Mouse (Mus musculus) right cerebral cortex, postnatal 14 days (tissue): Measurements from ENCODE around the gene Klk4.

ENCODE experiments used
- DNase-seq: peaks from one replicate; pipeline ENCODE4 v3.0.0; 2022

Klk4 gene

GRCm38 (mm10) chr7:43880912-43881311, at the start of gene Klk4:
Gene Klk4 (plus strand): TSS chr7:43881160.
- DNase-seq = no peak

DNA sequence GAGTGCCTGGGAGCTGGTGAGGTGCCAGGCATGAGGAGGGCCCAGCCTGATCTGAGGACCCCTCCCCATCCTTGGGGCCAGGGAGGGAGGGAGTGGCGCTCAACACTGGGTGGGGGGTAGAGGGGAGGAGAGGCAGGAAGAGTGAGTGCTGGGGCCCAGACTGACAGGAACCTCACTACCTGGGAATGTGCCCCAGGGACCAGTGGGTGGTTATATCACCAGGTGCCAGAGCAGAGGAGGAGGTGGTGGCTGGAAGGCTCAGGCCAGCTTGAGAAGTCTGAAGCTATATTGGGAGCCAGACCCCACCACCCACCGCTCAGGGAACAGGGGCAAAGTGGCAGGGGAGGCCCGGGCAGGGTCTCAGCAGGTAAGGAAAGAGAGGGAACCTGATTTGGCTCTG, 39.3 kb upstream of the Klk4 start, which contains the start of gene Klk5:
Gene Klk5 (plus strand): TSS at position 271 of the 400 bp plus-strand sequence.
- no peak for DNase-seq

DNA sequence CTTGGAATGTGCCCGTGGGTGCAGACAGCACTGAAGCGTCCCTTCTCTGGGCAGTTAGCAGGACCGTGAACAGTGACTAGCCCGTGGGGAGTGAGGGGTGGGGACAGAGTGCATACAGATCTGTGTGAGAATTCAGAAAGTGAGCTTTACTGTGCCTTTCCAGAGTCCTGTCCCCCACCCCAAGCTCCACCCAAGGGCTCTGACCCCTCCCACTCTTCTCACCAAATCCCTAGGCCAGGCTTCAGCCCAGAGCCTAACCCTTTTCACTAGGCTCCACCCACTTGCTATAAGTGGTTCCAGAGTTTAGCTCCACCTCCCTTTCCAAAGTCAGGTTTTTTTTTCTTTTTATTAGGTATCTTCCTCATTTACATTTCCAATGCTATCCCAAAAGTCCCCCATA, 37.2 kb upstream of the Klk4 start:
- no peak for DNase-seq

- no peak for DNase-seq
Measured at GRCm38 (mm10) chr7:43851616-43852015, 29.3 kb upstream of the Klk4 start.

DNA sequence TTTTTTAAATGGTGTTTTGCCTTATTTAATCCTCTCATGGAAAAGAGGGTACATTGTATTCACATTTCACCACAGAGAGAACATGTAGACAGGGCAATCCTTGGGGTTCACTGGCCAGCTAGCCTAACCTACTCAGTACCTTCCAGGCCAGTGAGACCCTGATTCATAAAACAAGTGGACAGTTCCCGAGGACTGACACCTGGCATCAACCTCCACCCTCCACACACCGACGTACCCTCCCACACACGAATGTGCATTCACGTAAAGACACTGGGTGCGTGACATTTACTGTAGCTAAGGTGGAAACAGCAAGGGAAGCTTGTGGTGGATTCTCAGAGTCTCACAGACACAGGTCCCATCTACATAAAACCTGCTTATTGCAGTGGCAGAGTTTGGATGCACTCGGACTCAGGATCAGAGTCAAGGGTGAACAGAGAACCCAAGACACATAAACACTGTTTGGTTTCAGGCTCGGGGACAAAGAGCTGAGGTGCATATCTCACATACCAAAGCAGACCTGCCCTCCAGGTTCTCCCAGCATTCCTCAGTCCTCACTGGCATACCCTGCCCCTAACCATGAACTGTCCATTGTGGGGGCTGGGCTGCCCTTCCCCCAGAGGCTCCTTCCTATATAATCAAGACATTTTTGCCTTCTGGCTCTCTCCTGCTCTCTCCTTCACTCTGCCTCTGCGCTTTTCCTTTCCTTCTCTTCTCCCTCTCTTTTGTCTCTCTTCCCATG, 26.1 kb upstream of the Klk4 start:
- no peak for DNase-seq

DNA sequence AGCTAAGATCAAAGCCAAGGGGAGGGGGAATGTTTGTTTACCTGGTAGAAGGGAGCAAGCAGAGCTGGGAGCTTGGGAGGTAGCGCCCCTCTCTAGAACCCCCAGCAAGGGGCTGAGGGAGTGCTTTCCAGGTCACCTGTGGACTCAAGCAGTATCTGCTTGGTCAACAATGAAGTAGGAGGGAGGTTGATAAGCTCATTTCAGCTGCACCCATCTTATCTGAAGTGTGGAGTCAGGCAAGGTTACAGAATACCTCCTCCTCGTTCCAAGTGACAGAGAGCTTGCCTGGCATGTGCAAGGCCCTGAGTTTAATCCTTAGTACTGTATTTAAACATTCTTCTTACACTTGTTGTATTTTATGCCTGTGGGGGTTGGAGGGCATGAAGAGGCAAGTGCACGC, 25.3 kb upstream of the Klk4 start:
- DNase-seq = no peak

DNA sequence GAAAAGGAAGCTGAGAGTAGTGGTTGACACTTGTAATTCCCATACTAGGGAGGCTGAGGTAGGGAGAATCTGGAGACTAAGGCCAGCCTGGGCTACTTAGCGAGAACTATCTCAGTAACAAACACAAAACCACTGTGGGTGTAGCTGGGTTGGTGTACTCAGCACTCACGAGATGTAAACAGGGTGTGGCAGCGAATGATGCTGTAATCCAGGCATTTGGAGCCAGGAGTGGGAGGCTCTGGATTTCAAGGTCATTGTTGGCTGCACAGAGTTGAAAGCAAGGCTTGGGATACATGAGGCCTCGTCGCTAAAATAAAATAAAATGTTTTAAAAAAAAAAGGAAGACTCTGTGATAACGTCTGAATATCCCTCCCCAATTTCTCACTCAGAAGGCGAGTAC, 24.7 kb upstream of the Klk4 start:
- no peak for DNase-seq

GRCm38 (mm10) chr7:43857501-43857900, 23.5 kb upstream of the Klk4 start:
- no peak for DNase-seq

DNA sequence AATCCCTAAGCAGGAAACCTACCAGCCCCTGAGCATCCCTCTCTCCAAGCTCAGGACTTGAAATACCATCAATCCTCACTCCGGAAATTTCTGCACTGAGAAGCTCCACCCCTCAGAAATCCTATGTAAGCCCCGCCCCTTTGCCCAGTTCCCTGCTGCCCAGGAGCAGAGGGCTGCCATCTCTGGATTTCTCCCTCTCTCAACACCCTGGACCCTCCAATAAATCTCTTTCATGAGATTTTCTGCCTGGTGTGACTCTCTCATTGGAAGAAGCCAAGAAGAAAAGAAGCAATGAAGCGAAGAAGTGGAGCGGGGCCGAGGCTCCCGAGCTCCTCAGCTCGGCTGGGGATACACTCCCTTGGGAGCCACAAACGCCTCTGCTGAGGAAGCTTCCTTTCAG, 20.5 kb upstream of the Klk4 start:
- no peak for DNase-seq

DNA sequence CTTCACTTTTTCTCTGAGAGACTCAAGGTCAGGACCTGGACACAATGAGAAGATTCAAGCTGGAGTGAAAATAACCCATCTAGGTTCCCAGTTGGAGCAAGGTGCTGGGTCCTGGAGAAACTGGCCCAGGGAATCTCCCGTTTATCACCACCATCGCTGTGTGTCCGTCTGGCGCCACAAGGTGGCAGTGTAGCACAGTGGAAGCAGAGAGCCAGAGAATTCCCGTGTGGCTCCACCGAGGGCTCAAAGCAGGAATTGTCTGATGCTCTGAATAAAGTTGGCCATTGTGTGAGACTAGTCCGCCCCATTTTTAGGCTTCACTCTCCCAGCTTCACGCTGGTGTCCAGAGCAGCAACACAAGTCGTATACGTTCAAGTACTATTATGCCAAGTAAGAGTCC, 7.7 kb upstream of the Klk4 start:
- peak; percentile 85 for DNase-seq

DNA sequence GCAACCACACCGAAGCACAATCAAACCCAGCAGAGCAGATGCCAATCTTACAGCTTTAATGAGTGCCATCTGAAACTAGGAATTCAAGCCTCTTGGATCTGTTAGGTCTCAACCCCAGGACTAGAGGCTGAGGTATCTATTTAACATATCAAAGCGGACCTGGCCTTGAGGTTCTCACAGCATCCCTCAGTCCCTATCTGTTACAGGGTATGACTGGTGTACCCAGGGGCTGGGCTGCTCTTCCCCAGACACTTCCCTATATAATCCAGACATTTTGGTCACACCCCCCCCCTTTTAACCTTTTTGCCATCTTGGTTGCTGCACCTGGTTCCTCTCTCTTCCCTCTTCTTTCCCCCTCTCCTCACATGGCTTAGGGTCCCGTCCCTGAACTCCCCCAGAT, 7.3 kb upstream of the Klk4 start:
- DNase-seq = no peak

- DNase-seq = no peak
Measured at GRCm38 (mm10) chr7:43874868-43875375, 6.0 kb upstream of the Klk4 start.

DNA sequence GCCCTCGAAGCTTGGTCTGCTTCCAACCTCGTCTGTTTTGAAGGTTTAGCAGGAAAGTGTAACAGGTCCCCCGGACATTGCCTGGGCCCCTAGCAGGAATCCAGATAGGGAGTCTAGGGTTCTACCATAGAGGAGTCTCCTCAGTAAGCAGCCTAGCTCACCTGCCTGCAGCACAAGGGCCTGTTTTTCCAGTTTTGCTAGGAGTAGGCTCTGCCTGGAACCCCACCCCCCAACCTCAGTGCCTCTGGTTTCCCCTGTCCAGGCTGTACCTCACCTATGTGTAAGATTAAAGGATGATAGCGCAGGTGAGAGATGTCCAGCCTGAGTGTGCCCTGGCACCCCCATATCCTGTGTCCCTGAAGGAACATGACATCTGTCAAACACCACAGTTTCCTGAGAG, 4.5 kb upstream of the Klk4 start:
- no peak for DNase-seq

GRCm38 (mm10) chr7:43878281-43878680, 2.7 kb upstream of the Klk4 start:
- no peak for DNase-seq

GRCm38 (mm10) chr7:43882346-43882745, 1.4 kb downstream of the Klk4 start:
- DNase-seq = no peak

GRCm38 (mm10) chr7:43882811-43883210, 1.9 kb downstream of the Klk4 start:
- no peak for DNase-seq

GRCm38 (mm10) chr7:43883547-43883946, 2.6 kb downstream of the Klk4 start:
- DNase-seq = peak; percentile 32

- DNase-seq = no peak
Measured at GRCm38 (mm10) chr7:43891365-43891764, 10.4 kb downstream of the Klk4 start.

DNA sequence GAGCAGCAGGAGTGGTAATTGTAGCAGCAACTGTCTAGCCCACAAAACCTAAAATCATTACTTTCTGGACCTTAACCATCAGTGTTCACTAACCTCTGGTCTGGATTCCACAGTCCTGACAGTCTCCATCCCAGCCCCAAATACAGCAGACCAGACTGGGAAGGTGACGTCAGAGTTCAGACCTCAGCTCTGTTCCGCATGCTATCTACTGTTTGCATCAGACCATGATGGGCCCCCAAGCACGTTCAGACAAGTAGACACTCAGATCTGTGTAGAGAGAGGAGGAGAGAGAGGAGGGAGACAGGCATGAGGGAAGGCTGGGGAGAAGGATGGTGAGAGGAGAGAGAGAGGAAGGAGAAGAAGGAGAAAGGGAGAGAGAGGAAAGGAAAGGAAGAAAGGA, 10.8 kb downstream of the Klk4 start:
- DNase-seq = no peak

DNA sequence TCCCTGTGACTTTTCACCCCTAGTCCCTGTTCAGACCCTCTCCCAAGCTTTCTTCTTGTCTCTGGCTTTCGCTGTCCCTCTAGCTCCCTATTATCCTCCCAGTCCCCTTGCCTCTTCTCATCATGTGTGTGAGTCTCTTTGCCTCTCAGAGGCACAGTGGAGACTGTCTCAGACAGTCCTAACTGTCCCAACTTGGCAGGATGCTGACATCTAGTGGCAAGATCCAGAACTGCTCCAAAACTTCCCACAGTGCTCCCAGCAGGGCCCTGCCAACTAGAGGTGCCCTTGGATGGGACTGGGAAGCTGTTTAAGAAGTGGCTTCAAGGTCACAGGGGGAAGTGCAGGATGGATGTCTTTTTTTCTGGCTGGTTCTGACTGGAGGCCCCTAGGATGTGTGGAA, 13.9 kb downstream of the Klk4 start:
- peak; percentile 83 for DNase-seq

DNA sequence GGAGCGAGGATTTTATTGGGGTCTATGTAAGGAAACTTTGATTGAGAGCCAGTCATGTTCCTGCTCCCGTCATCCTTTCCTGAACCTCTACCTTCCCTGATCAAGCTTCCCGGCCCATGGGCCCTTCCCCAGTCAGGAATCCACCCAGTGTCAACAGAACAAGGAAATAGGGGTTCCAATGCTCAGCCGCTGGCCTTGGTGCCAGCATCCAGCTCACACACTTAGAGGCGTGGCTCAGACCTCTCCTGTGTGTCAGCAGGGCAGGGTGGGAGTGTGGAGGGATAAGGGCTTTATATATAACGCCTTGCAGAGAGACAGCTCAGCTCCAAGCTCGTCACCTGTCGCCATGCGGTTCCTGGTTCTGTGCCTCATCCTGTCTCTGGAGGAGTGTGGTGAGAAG, 33.9 kb downstream of the Klk4 start:
- DNase-seq = no peak

GRCm38 (mm10) chr7:43918426-43918825, 37.5 kb downstream of the Klk4 start:
- no peak for DNase-seq

DNA sequence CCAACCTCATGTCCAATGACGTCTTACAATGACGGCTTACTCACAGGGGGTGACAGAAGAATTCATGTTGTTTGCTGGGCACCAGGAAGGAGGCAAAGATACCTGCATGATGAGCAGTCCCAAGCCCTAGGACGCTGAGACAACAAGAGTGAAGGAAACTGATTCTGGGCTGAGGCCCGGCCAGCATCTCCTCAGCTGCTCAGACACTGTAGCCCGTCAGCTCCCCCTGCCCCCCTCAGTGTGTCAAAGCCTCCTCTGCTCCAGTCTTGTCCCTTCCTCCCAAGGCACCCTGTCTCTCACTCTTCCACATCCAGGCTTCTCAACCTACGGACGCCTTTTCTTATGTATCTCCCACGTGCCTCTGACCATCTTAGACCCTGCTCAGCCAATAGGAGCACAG, 37.9 kb downstream of the Klk4 start:
- no peak for DNase-seq

- peak; percentile 70 for DNase-seq
Measured at GRCm38 (mm10) chr7:43919559-43920451, 38.8 kb downstream of the Klk4 start.
